In the genomic region with DNA sequence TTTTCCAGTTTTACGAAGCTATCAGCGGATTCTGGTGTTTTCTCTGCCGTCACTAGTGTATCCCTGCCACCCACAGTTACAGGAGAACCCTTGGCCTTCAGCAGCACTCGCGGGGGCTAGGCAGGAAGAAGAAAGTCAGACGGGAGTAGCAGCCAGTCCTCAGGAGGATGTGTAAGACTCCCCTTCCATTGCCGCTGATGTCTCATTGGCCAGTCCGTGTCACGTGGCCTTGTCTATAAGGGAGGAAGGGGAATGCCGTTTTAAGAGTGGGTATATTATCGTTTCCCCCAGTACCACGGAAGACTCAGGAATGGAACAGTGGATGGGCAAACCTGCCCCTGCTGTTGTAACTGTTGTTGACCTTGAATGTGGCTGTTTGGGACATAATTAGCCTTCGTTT, we compare ENCODE assay signal across 8 mouse cellular contexts. TPM values are rescaled to one million over a fixed set of nuclear protein-coding genes. Genes with fewer than 3 reads are reported as not detected.
A peak's percentile ranks its signal among the peaks of the same experiment; 100 is the strongest.
DNase-seq lines count a peak whose midpoint lies in the region; ATAC-seq lines count a peak whose summit lies in the region.

No protein-coding gene starts in this region.

- H3K4me2 ChIP-seq in kidney, embryonic 15.5 days = 0 out of 2 replicates have a peak overlapping the region, but pooled peaks have one; percentile 5
- peak overlapping the region; percentile 43 for H3K4me2 ChIP-seq in forebrain, embryonic 12.5 days
- peak overlapping the region; percentile 20 for H3K4me2 ChIP-seq in liver, embryonic 12.5 days
- H3K4me2 ChIP-seq in stomach, embryonic 15.5 days = peak overlapping the region; percentile 20; the same call in 1 of the 2 replicates

- no peaks in the 10 kb centered on the region for H3K27me3 ChIP-seq in kidney, embryonic 15.5 days
- H3K27me3 ChIP-seq in forebrain, embryonic 12.5 days = peaks cover 44% of the 10 kb centered on the region
- no peaks in the 10 kb centered on the region for H3K27me3 ChIP-seq in liver, embryonic 12.5 days (replicated peaks)
- no peaks in the 10 kb centered on the region for H3K27me3 ChIP-seq in stomach, embryonic 15.5 days (replicated peaks)

- no peak for DNase-seq in kidney, adult 9 months
- DNase-seq in left cerebral cortex, postnatal 4 days = no peak
- no peak for DNase-seq in layer of hippocampus, adult 11-12 months (ENCODE audit: low spot score)
- no peak for DNase-seq in left cerebral cortex, postnatal 25 days (ENCODE audit: low spot score in 2 of 2)

- H3K36me3 ChIP-seq in kidney, embryonic 15.5 days = no peaks in the 10 kb centered on the region
- no peaks in the 10 kb centered on the region for H3K36me3 ChIP-seq in forebrain, embryonic 12.5 days (replicated peaks)
- no peaks in the 10 kb centered on the region for H3K36me3 ChIP-seq in liver, embryonic 12.5 days
- H3K36me3 ChIP-seq in stomach, embryonic 15.5 days = no peaks in the 10 kb centered on the region

- H3K9ac ChIP-seq in kidney, embryonic 15.5 days = no peak overlapping the region
- no peak overlapping the region; the same call in 1 of the 2 replicates for H3K9ac ChIP-seq in forebrain, embryonic 12.5 days
- H3K9ac ChIP-seq in liver, embryonic 12.5 days = no peak overlapping the region
- H3K9ac ChIP-seq in stomach, embryonic 15.5 days = no peak overlapping the region; the same call in 1 of the 2 replicates

- no peaks in the 10 kb centered on the region for H3K9me3 ChIP-seq in kidney, embryonic 15.5 days (replicated peaks)
- no peaks in the 10 kb centered on the region for H3K9me3 ChIP-seq in forebrain, embryonic 12.5 days
- no peaks in the 10 kb centered on the region for H3K9me3 ChIP-seq in liver, embryonic 12.5 days (replicated peaks)
- H3K9me3 ChIP-seq in stomach, embryonic 15.5 days = no peaks in the 10 kb centered on the region

- no peak overlapping the region for H3K4me3 ChIP-seq in kidney, embryonic 15.5 days (replicated peaks)
- H3K4me3 ChIP-seq in forebrain, embryonic 12.5 days (replicated peaks) = peak overlapping the region; percentile 24
- H3K4me3 ChIP-seq in liver, embryonic 12.5 days = no peak overlapping the region
- no peak overlapping the region for H3K4me3 ChIP-seq in stomach, embryonic 15.5 days (replicated peaks)

- no peak overlapping the region for H3K27ac ChIP-seq in kidney, embryonic 15.5 days
- no peak overlapping the region for H3K27ac ChIP-seq in forebrain, embryonic 12.5 days
- H3K27ac ChIP-seq in liver, embryonic 12.5 days = peak overlapping the region; percentile 62; the same call in 1 of the 2 replicates
- 0 out of 2 replicates have a peak overlapping the region, but pooled peaks have one; percentile 35 for H3K27ac ChIP-seq in stomach, embryonic 15.5 days

- WGBS in kidney, embryonic 15.5 days = 53% methylated on average over 13 of the region's 13 CpGs
- WGBS in forebrain, embryonic 12.5 days = 43% methylated on average over 13 of the region's 13 CpGs
- WGBS in liver, embryonic 12.5 days (ENCODE audit: insufficient replicate concordance) = 46% methylated on average over 13 of the region's 13 CpGs
- 56% methylated on average over 13 of the region's 13 CpGs for WGBS in stomach, embryonic 15.5 days

- peaks cover 17% of the 10 kb centered on the region for H3K4me1 ChIP-seq in kidney, embryonic 15.5 days
- H3K4me1 ChIP-seq in forebrain, embryonic 12.5 days = peaks cover 38% of the 10 kb centered on the region
- no peaks in the 10 kb centered on the region for H3K4me1 ChIP-seq in liver, embryonic 12.5 days
- H3K4me1 ChIP-seq in stomach, embryonic 15.5 days = peaks cover 14% of the 10 kb centered on the region; the same call in 1 of the 2 replicates

- intact Hi-C loops in left cerebral cortex, postnatal 4 days (cut with DNase I) = no loop called here
- intact Hi-C loops in left cerebral cortex, postnatal 25 days (cut with DNase I) = no loop called here

- ATAC-seq in kidney, embryonic 15.5 days (replicated peaks; ENCODE audit: low FRiP score) = no peak; the same call in 1 of the 2 replicates
- ATAC-seq in forebrain, embryonic 12.5 days (ENCODE audit: low FRiP score) = peak; percentile 80; the same call in 1 of the 2 replicates
- ATAC-seq in liver, embryonic 12.5 days = no peak
- no peak for ATAC-seq in stomach, embryonic 15.5 days (ENCODE audit: insufficient read depth, low FRiP score, low read depth)

RNA-seq across cellular contexts. Expression of a gene that starts 53.1 kb away (rescaled TPM):
- polyA plus RNA-seq in kidney, embryonic 15.5 days (2015; fragmentation: Nextera tagmentation; extraction: Ambion mirVana) = 9.4 and 9.5 TPM in 2 replicates
- polyA plus RNA-seq in forebrain, embryonic 12.5 days (2016; fragmentation: Nextera tagmentation; extraction: Ambion mirVana) = 15.9 and 17.2 TPM in 2 replicates
- polyA plus RNA-seq in liver, embryonic 12.5 days (2016; fragmentation: Nextera tagmentation; extraction: Ambion mirVana) = 0.97 and 0.99 TPM in 2 replicates
- 7.0 and 8.2 TPM in 2 replicates for polyA plus RNA-seq in stomach, embryonic 15.5 days (2015; fragmentation: Nextera tagmentation; extraction: Ambion mirVana)
- 10 to 100 TPM; 27.5 to 27.9 TPM for total RNA-seq in left cerebral cortex, postnatal 4 days (2021)
- total RNA-seq in left cerebral cortex, postnatal 25 days (2021) = 10 to 100 TPM; 28.3 to 28.8 TPM

Comparison
In these comparisons a context has a peak if more than half of its experiments do, and no peak if none do; other contexts are left out.
1. H3K27ac ChIP-seq: peak in liver, embryonic 12.5 days (single experiment) and stomach, embryonic 15.5 days (single experiment); none in kidney, embryonic 15.5 days (single experiment) and forebrain, embryonic 12.5 days (single experiment).
2. Peak in every context shown above with its lines, with median percentiles within 50 percentile points of each other: H3K4me2 ChIP-seq.